29 mouse cellular contexts compared by ENCODE assay signal in the genomic region with DNA sequence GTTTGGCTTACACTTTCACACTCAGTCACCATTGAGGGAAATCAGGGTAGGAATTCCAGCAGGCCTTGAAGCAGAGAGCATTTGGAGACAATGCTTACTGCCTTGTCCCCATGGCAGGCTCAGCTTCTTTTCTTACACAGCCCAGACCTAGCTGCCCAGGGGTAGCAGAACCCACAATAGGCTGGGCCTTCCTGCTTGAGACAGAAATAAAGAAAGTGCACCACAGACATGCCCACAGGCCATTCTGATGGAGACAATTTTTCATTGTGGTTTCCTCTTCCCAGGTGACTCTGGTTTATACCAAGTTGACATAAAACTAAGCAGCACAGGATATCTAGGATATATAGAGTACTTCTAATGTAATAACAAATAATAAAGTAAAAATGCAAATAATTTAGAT.
"Had no signal": no experiment of that assay in that cellular context is flagged by ENCODE, and none has a peak within 500 bp of the region (broad histone marks: within the 10 kb centered on the region; RNA-seq: fewer than 3 reads in every experiment).

No protein-coding gene starts in this region.

- H3K4me3 ChIP-seq: embryonic facial prominence, embryonic 10.5 days; embryonic facial prominence, embryonic 12.5 days; embryonic facial prominence, embryonic 13.5 days; embryonic facial prominence, embryonic 15.5 days; erythroblast, embryonic 14.5 days; forebrain, embryonic 10.5 days; forebrain, embryonic 12.5 days; forebrain, embryonic 13.5 days; forebrain, embryonic 15.5 days; gastrocnemius, adult 2 months; heart, adult 2 months had no signal

- ATAC-seq: forebrain, embryonic 13.5 days; forebrain, embryonic 14.5 days; forebrain, embryonic 15.5 days; forebrain, embryonic 16.5 days; forebrain, postnatal 0 days had no signal

- H3K4me1 ChIP-seq: embryonic facial prominence, embryonic 10.5 days; embryonic facial prominence, embryonic 12.5 days; embryonic facial prominence, embryonic 13.5 days; embryonic facial prominence, embryonic 15.5 days; forebrain, embryonic 10.5 days; forebrain, embryonic 12.5 days; forebrain, embryonic 13.5 days; forebrain, embryonic 15.5 days had no signal

- H3K36me3 ChIP-seq: embryonic facial prominence, embryonic 10.5 days; embryonic facial prominence, embryonic 12.5 days; embryonic facial prominence, embryonic 13.5 days; embryonic facial prominence, embryonic 15.5 days; forebrain, embryonic 10.5 days; forebrain, embryonic 12.5 days; forebrain, embryonic 15.5 days had no signal

- DNase-seq: cerebellum, adult 2 months; cerebellum, adult 8-10 months; cerebellum, adult 9-10 months; cerebellum, adult 9-11 months; cerebellum, postnatal 10 days; cerebellum, postnatal 14 days; cerebellum, postnatal 25 days; cerebellum, postnatal 36 days; embryo, embryonic 11 days; forebrain, postnatal 0 days; gastrocnemius, adult 2 months; gastrocnemius, postnatal 10 days; gastrocnemius, postnatal 14 days; gastrocnemius, postnatal 25 days; gastrocnemius, postnatal 36 days; heart, adult 11 months; heart, adult 18-20 months; heart, adult 2 months had no signal

- H3K9ac ChIP-seq: embryonic facial prominence, embryonic 12.5 days; embryonic facial prominence, embryonic 13.5 days; embryonic facial prominence, embryonic 15.5 days; forebrain, embryonic 12.5 days; forebrain, embryonic 13.5 days; forebrain, embryonic 15.5 days; forebrain, postnatal 0 days had no signal

- H3K27ac ChIP-seq: embryonic facial prominence, embryonic 10.5 days; embryonic facial prominence, embryonic 12.5 days; embryonic facial prominence, embryonic 13.5 days; embryonic facial prominence, embryonic 15.5 days; forebrain, embryonic 10.5 days; forebrain, embryonic 12.5 days; forebrain, embryonic 13.5 days; forebrain, embryonic 15.5 days; gastrocnemius, adult 2 months; heart, adult 2 months had no signal

- H3K27me3 ChIP-seq: embryonic facial prominence, embryonic 12.5 days; embryonic facial prominence, embryonic 13.5 days; embryonic facial prominence, embryonic 15.5 days; forebrain, embryonic 12.5 days; forebrain, embryonic 13.5 days; forebrain, embryonic 15.5 days had no signal

- H3K9me3 ChIP-seq: embryonic facial prominence, embryonic 10.5 days; embryonic facial prominence, embryonic 12.5 days; embryonic facial prominence, embryonic 13.5 days; embryonic facial prominence, embryonic 15.5 days; forebrain, embryonic 10.5 days; forebrain, embryonic 12.5 days; forebrain, embryonic 13.5 days; forebrain, embryonic 15.5 days had no signal

- H3K4me2 ChIP-seq: embryonic facial prominence, embryonic 12.5 days; embryonic facial prominence, embryonic 13.5 days; embryonic facial prominence, embryonic 15.5 days; forebrain, embryonic 12.5 days; forebrain, embryonic 13.5 days; forebrain, embryonic 15.5 days had no signal
